Mouse (Mus musculus): ENCODE data around the gene Scd4. TPM values are rescaled to one million over a fixed set of nuclear protein-coding genes. Genes with fewer than 3 reads are reported as not detected.
A peak's percentile ranks its signal among the peaks of the same experiment; 100 is the strongest.

Scd4 gene
- 0.08 TPM in 2 replicates for polyA plus RNA-seq (2015; fragmentation: Nextera tagmentation; extraction: Ambion mirVana)

DNA sequence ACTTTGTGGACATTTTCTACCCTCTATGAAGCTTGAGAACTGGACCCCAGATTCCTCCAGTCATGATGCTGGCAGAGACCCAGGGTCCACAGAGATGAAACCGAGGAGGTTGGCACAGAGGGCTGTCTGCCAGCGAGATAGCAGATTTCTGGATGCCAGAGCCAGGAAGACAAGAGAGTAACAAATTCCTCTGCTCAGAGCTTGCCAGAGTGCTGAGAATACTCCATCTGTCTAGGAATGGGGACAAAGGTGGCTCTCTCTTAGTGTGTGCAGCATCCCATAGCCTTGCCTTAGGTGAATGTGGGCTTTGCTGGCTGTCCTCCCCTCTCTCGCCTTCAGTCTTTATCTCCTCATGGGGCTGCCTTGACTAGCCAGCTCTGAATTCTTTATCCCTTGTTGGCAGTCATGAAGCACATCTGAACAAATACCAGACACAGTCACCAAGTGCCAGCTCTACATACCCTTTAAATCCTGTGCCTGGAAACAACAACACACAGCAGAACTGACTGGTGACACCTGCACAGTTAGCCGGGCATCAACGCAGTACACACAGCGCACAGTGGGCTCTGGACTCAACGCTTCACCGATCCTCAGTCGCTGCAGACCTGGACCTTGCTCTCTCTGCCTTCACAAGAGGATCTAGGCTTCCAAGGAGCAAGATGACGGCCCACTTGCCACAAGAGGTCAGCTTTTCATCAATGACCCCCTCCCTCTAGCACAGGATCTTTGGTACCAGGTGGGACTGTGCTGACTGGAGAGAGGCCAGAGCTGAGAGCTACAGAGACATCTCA is at the start of gene Scd4:
Gene Scd4, plus strand, starts transcription at position 260 of the 791 bp plus-strand sequence.
- 87% methylated on average over 10 of the region's 10 CpGs for WGBS
- Histone ChIP-seq H3K36me3 (no peaks in the 10 kb centered on the region), H3K4me2 (replicated peaks) (no peak within 1 kb of the TSS), H3K9me3 (no peaks in the 10 kb centered on the region), H3K4me1 (replicated peaks) (no peaks in the 10 kb centered on the region), H3K27ac (no peak within 1 kb of the TSS), H3K9ac (replicated peaks) (no peak within 1 kb of the TSS), H3K27me3 (no peaks in the 10 kb centered on the region), H3K4me3 (replicated peaks) (no peak within 1 kb of the TSS)
- ATAC-seq, result no peak

DNA sequence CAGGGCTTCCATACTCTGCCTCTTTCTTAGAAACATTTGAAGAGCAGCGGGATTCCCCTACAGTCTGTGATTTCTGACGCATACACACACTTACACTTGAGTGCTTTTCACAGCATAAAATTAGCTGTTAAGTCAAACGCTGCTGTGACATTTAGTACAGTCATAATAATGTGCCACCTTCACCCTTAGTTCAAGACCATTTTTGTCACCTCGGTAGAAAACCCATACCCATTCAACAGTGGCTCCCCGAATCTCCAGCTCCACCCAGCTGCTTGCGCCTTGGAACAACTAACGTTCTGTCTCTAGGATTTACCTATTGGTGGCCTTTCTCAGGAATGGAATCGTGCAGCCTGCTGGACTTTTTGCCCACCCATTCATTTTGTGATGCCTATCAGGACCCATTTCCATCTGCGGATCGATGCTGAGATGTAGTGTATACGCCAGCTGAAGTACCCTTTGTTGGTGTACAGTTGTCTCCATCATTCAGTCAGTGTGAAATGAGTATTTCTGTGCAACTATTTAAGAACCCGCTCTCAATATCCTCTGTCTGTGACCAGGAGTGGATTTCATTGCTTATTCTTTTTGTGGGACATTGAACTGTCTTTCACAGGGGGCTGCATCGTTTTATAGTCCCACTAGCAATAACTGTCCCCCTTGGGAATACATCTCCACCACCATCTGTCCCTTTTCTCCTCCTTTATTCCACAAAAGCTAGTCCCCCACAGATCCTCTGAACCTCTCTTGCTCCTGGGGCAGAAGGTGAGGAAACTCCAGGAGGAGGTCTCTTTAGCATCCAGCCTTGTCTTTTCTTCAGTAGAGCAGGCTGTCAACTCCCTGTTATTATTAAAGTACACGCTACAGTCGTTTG is 49.5 kb upstream of the Scd4 start:
- no peaks in the 10 kb centered on the region for H3K36me3 ChIP-seq
- no peaks in the 10 kb centered on the region for H3K27me3 ChIP-seq
- H3K9ac ChIP-seq (replicated peaks), result peak overlapping the region; percentile 41; the same call in 1 of the 2 replicates
- peak overlapping the region; percentile 78 for H3K4me2 ChIP-seq (replicated peaks)
- no peak for ATAC-seq
- peaks cover 45% of the 10 kb centered on the region for H3K4me1 ChIP-seq (replicated peaks)
- 19% methylated on average over 15 of the region's 15 CpGs for WGBS
- no peaks in the 10 kb centered on the region for H3K9me3 ChIP-seq
- H3K4me3 ChIP-seq (replicated peaks), result peak overlapping the region; percentile 49
- H3K27ac ChIP-seq, result peak overlapping the region; percentile 96

- Histone ChIP-seq H3K4me2 (replicated peaks) (peak overlapping the region; percentile 78), H3K9me3 (no peaks in the 10 kb centered on the region), H3K4me3 (replicated peaks) (peak overlapping the region; percentile 49), H3K27me3 (no peaks in the 10 kb centered on the region), H3K9ac (replicated peaks) (peak overlapping the region; percentile 71), H3K27ac (peak overlapping the region; percentile 96), H3K36me3 (no peaks in the 10 kb centered on the region), H3K4me1 (replicated peaks) (peaks cover 45% of the 10 kb centered on the region)
- 0% methylated on average over 38 of the region's 38 CpGs for WGBS
- peak; percentile 99 for ATAC-seq
Measured at GRCm38 (mm10) chr19:44284025-44284695, 48.7 kb upstream of the Scd4 start.

DNA sequence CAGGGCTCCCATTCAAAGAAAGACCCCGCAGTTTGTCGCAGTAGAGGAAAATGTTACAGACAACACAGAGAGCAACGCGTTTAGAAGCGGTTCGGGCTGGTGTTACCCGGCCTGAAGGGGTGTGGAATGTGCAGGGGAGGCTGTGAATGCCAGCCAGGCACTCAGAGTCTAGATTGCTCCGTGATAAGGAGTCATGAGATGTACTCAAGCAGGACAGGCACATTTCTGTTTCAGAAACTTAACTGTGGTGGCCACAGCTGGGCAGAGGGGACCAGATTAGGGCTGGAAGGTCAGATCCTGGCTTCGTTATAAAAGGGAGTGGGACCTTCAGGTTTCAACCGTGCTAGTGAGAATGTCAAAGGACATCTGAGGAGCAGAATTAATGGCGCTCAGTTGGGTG is 48.2 kb upstream of the Scd4 start:
- H3K4me3 ChIP-seq (replicated peaks), result peak overlapping the region; percentile 49
- H3K27ac ChIP-seq, result peak overlapping the region; percentile 96
- WGBS, result 1% methylated on average over 11 of the region's 11 CpGs
- no peak for ATAC-seq
- no peaks in the 10 kb centered on the region for H3K27me3 ChIP-seq
- H3K4me2 ChIP-seq (replicated peaks), result peak overlapping the region; percentile 78
- H3K4me1 ChIP-seq (replicated peaks), result peaks cover 45% of the 10 kb centered on the region
- H3K9ac ChIP-seq (replicated peaks), result peak overlapping the region; percentile 71
- no peaks in the 10 kb centered on the region for H3K9me3 ChIP-seq
- no peaks in the 10 kb centered on the region for H3K36me3 ChIP-seq

GRCm38 (mm10) chr19:44285554-44285953 is 47.3 kb upstream of the Scd4 start:
- no peak overlapping the region for H3K27ac ChIP-seq
- no peak overlapping the region for H3K4me3 ChIP-seq (replicated peaks)
- ATAC-seq, result no peak
- no peaks in the 10 kb centered on the region for H3K36me3 ChIP-seq
- no peak overlapping the region for H3K4me2 ChIP-seq (replicated peaks)
- H3K9ac ChIP-seq (replicated peaks), result no peak overlapping the region
- H3K27me3 ChIP-seq, result no peaks in the 10 kb centered on the region
- 81% methylated on average over 8 of the region's 8 CpGs for WGBS
- H3K9me3 ChIP-seq, result no peaks in the 10 kb centered on the region
- peaks cover 37% of the 10 kb centered on the region for H3K4me1 ChIP-seq (replicated peaks)

DNA sequence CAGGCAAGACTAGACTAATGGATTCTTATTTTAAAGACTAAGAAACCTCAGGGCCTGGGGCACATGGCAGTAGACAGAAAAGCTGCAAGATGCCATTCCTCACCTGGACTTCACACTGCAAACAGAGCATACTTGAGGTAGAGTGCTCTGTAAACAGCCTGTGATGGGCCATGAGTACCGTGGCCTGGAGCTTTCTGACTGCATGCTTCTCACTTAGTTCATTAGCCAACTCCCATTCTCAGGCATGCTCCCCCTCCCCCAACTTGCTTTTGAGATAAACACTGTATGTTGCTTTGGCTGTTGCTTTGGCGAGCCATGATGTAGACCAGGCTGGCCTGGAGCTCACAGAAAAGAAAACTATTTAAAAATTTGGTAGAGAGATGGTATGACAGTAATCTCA is 46.8 kb upstream of the Scd4 start:
- ATAC-seq, result no peak
- Histone ChIP-seq H3K4me1 (replicated peaks) (peaks cover 32% of the 10 kb centered on the region), H3K27ac (no peak overlapping the region), H3K27me3 (no peaks in the 10 kb centered on the region), H3K4me3 (replicated peaks) (no peak overlapping the region), H3K9ac (replicated peaks) (no peak overlapping the region), H3K9me3 (no peaks in the 10 kb centered on the region), H3K4me2 (replicated peaks) (no peak overlapping the region), H3K36me3 (no peaks in the 10 kb centered on the region)
- 76% methylated on average over 2 of the region's 2 CpGs for WGBS

DNA sequence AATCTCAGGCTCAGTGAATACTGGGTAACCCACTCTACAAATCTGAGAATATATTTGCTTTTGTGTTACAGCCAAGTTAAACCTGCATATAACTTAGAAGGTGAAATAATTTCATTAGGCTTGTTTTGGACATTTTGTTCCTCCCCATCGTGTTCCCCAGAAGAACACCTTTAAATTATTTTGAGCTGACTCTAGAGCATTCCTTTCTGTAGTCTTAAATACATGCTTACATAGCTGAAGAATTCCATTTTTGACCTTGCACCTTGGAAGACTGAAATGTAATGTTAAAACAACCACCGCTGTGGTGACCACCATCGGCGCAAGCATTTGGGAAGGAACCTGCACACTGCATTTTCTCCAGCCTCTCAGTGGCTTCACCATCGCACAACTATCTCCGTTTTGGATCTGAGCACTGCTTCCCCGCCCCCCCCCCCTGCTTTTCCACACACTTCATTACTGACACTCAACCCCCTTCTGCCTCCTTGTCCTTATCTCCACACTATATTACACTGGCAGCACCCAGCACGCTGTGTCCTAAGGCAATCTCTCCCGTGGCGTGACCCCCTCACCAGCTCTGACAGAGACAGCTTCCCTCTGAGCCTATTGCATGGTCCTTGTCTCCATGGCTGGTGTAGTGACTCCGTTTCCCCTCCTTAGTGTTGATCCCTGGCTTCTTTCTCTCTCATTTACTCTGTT is 45.3 kb upstream of the Scd4 start:
- no peak overlapping the region for H3K4me2 ChIP-seq (replicated peaks)
- peaks cover 35% of the 10 kb centered on the region for H3K4me1 ChIP-seq (replicated peaks)

GRCm38 (mm10) chr19:44292083-44292482 is 40.8 kb upstream of the Scd4 start:
- 78% methylated on average over 2 of the region's 2 CpGs for WGBS

More for the DNA sequence above, 45.3 kb upstream of the Scd4 start:
- Histone ChIP-seq H3K4me3 (replicated peaks) (no peak overlapping the region), H3K27me3 (no peaks in the 10 kb centered on the region), H3K9ac (replicated peaks) (no peak overlapping the region), H3K9me3 (no peaks in the 10 kb centered on the region), H3K36me3 (no peaks in the 10 kb centered on the region), H3K27ac (no peak overlapping the region)
- WGBS, result 82% methylated on average over 11 of the region's 11 CpGs
- ATAC-seq, result no peak

DNA sequence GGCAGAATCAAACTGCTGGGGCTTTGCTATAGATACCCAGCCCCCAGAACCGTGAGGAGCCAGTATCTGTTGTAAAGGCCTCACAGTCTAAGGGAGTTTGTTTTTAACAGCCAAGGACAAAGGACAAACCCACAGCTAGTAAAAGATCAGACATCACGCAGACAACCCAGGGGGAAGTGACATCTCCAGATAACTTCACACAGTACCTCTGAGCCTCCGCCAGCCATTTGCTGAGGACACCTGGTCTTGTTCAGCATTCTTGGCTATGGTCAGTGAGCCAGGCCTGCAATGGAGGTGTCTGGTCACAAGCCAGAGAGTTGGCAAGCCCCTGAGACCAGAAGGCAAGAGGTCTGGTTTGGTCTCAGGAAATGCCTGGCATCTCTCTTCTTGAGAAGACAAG is 40.4 kb upstream of the Scd4 start:
- H3K9ac ChIP-seq (replicated peaks), result peak overlapping the region; percentile 60; the same call in 1 of the 2 replicates
- no peaks in the 10 kb centered on the region for H3K9me3 ChIP-seq
- H3K4me3 ChIP-seq (replicated peaks), result peak overlapping the region; percentile 82
- peak overlapping the region; percentile 99 for H3K27ac ChIP-seq
- H3K36me3 ChIP-seq, result peaks cover 15% of the 10 kb centered on the region
- peak overlapping the region; percentile 100 for H3K4me2 ChIP-seq (replicated peaks)
- no peaks in the 10 kb centered on the region for H3K27me3 ChIP-seq
- 64% methylated on average over 3 of the region's 3 CpGs for whole genome bisulfite sequencing
- ATAC-seq, result no peak
- H3K4me1 ChIP-seq (replicated peaks), result peaks cover 45% of the 10 kb centered on the region

More at GRCm38 (mm10) chr19:44292083-44292482, 40.8 kb upstream of the Scd4 start:
- no peaks in the 10 kb centered on the region for H3K9me3 ChIP-seq
- no peak for ATAC-seq
- peaks cover 11% of the 10 kb centered on the region for H3K36me3 ChIP-seq
- no peak overlapping the region for H3K4me3 ChIP-seq (replicated peaks)
- peak overlapping the region; percentile 99 for H3K27ac ChIP-seq
- peaks cover 41% of the 10 kb centered on the region for H3K4me1 ChIP-seq (replicated peaks)
- H3K9ac ChIP-seq (replicated peaks), result no peak overlapping the region
- no peaks in the 10 kb centered on the region for H3K27me3 ChIP-seq
- H3K4me2 ChIP-seq (replicated peaks), result peak overlapping the region; percentile 100

DNA sequence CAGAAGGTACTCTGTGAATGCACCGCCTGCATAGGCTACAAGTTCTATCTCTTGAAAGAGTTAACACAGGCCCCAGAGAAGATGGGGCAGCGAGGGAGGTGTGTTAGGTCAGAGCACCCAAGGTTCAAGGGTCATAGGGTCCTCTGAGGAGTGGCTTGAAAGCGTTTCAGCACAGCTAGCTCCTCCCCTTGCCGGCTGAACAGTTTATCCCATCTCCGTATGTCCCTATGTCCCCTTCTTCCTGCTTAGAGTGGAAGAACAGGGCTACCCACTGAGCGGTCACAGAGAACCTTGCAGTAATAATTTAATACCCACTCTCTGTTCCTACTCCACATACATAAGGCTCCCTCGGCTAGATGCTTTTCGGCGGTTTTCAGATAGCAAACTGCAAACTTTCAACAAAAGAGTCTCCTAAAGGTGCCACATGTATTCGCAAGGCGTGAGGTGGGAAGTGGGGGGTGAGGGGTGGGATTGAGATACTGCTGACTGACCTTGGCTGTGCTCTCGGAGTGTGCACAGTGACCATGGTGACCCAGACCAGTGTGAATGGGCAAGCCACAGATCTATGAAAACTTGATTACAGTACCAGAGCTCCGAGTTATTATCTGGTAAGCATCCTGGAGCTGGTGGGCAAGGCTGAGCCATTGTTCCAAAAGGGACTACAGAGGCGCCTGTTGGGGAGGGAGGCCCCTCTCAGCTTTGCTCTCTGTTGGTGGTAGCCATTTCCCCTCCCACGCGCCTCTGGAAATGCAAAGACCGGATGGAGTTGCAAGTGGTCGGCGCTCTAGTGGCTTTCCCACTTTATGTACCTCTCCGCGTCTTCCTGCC is 39.7 kb upstream of the Scd4 start, which contains the start of gene Scd2:
Gene Scd2, plus strand, starts transcription at position 734 of the 828 bp plus-strand sequence.
- 2% methylated on average over 21 of the region's 21 CpGs for WGBS
- ATAC-seq, result peak; percentile 5; the same call in 1 of the 2 replicates
- peak within 1 kb of the TSS; percentile 92 for H3K9ac ChIP-seq (replicated peaks)

More for the DNA sequence above, 39.7 kb upstream of the Scd4 start, which contains the start of gene Scd2:
- Histone ChIP-seq H3K27ac (peak within 1 kb of the TSS; percentile 99), H3K4me1 (replicated peaks) (peaks cover 52% of the 10 kb centered on the region), H3K4me3 (replicated peaks) (peak within 1 kb of the TSS; percentile 82), H3K9me3 (no peaks in the 10 kb centered on the region), H3K4me2 (replicated peaks) (peak within 1 kb of the TSS; percentile 100), H3K36me3 (peaks cover 22% of the 10 kb centered on the region), H3K27me3 (no peaks in the 10 kb centered on the region)

All from midbrain, embryonic 13.5 days (tissue).